Mouse (Mus musculus): ENCODE measurements around the gene Timm50.
A peak's percentile ranks its signal among the peaks of the same experiment; 100 is the strongest.

Timm50 gene

GRCm38 (mm10) chr7:28311926-28312543 is at the start of gene Timm50:
Gene Timm50 (minus strand): TSS chr7:28312072.
- DNase-seq (ENCODE audit: low read depth): peak; percentile 97

- DNase-seq (ENCODE audit: low read depth): no peak
These were observed 48.4 kb upstream of the Timm50 start for GRCm38 (mm10) chr7:28360291-28360690.

- DNase-seq (ENCODE audit: low read depth): no peak
These were observed 48.0 kb upstream of the Timm50 start for GRCm38 (mm10) chr7:28359854-28360253.

- DNase-seq (ENCODE audit: low read depth): no peak
These were observed 46.6 kb upstream of the Timm50 start for GRCm38 (mm10) chr7:28358431-28358830.

GRCm38 (mm10) chr7:28357984-28358383 is 46.1 kb upstream of the Timm50 start:
- DNase-seq (ENCODE audit: low read depth): no peak

GRCm38 (mm10) chr7:28356981-28357380 is 45.1 kb upstream of the Timm50 start:
- no peak for DNase-seq (ENCODE audit: low read depth)

- DNase-seq (ENCODE audit: low read depth): peak; percentile 53
These were observed 43.3 kb upstream of the Timm50 start for GRCm38 (mm10) chr7:28355221-28355620.

GRCm38 (mm10) chr7:28354596-28354995 is 42.7 kb upstream of the Timm50 start:
- no peak for DNase-seq (ENCODE audit: low read depth)

- DNase-seq (ENCODE audit: low read depth): no peak
These were observed 42.3 kb upstream of the Timm50 start for GRCm38 (mm10) chr7:28354113-28354581.

GRCm38 (mm10) chr7:28353267-28353666 is 41.4 kb upstream of the Timm50 start:
- peak; percentile 35 for DNase-seq (ENCODE audit: low read depth)

GRCm38 (mm10) chr7:28351676-28352191 is 39.9 kb upstream of the Timm50 start:
- peak; percentile 29 for DNase-seq (ENCODE audit: low read depth)

GRCm38 (mm10) chr7:28350155-28350883 is 38.4 kb upstream of the Timm50 start, which contains the start of gene Rps16:
Gene Rps16 (plus strand): TSS chr7:28350652.
- DNase-seq (ENCODE audit: low read depth): peak; percentile 99

- no peak for DNase-seq (ENCODE audit: low read depth)
These were observed 36.7 kb upstream of the Timm50 start for GRCm38 (mm10) chr7:28348601-28349000.

GRCm38 (mm10) chr7:28347746-28348145 is 35.9 kb upstream of the Timm50 start:
- DNase-seq (ENCODE audit: low read depth): no peak

- peak; percentile 91 for DNase-seq (ENCODE audit: low read depth)
These were observed 32.8 kb upstream of the Timm50 start for GRCm38 (mm10) chr7:28344637-28345036.

GRCm38 (mm10) chr7:28341381-28341780 is 29.5 kb upstream of the Timm50 start:
- no peak for DNase-seq (ENCODE audit: low read depth)

- DNase-seq (ENCODE audit: low read depth): peak; percentile 83
These were observed 27.5 kb upstream of the Timm50 start for GRCm38 (mm10) chr7:28339213-28339917.

- DNase-seq (ENCODE audit: low read depth): peak; percentile 100
These were observed 26.5 kb upstream of the Timm50 start, which contains the start of gene Supt5 for GRCm38 (mm10) chr7:28338108-28338998. Gene Supt5 (minus strand): TSS chr7:28338746.

GRCm38 (mm10) chr7:28335471-28335870 is 23.6 kb upstream of the Timm50 start:
- no peak for DNase-seq (ENCODE audit: low read depth)

- DNase-seq (ENCODE audit: low read depth): no peak
These were observed 22.7 kb upstream of the Timm50 start for GRCm38 (mm10) chr7:28334534-28334933.

GRCm38 (mm10) chr7:28328260-28328659 is 16.4 kb upstream of the Timm50 start:
- no peak for DNase-seq (ENCODE audit: low read depth)

Data from induced T-regulatory cell, adult 2 months (primary cell).